Mouse (Mus musculus) adrenal gland, adult 10 weeks (tissue): ENCODE results near the gene Tmem179b. TPM values are rescaled to one million over a fixed set of nuclear protein-coding genes. Genes with fewer than 3 reads are reported as not detected.

Source experiments
- polyA plus RNA-seq: library from polyadenylated mRNA; stranded (reverse); fragments of 350-450 nt; fragmentation: Illumina TruSeq; extraction: RNeasy Lipid Tissue Mini Kit (QIAGEN cat#74804); gene quantifications from one replicate; pipeline ENCODE4 v1.2.3, GENCODE M21; 2014; ENCODE audit warnings: low read depth, low replicate concordance

The Tmem179b gene
- 51.8 TPM for polyA plus RNA-seq

GRCm38 (mm10) chr19:8774086-8774835, at the start of gene Tmem179b:
TSS of gene Tmem179b (minus strand) at chr19:8774467.

GRCm38 (mm10) chr19:8819596-8820423, 45.5 kb upstream of the Tmem179b start, which contains the start of gene Hnrnpul2:
TSS of gene Hnrnpul2 (plus strand) at chr19:8820010.

DNA sequence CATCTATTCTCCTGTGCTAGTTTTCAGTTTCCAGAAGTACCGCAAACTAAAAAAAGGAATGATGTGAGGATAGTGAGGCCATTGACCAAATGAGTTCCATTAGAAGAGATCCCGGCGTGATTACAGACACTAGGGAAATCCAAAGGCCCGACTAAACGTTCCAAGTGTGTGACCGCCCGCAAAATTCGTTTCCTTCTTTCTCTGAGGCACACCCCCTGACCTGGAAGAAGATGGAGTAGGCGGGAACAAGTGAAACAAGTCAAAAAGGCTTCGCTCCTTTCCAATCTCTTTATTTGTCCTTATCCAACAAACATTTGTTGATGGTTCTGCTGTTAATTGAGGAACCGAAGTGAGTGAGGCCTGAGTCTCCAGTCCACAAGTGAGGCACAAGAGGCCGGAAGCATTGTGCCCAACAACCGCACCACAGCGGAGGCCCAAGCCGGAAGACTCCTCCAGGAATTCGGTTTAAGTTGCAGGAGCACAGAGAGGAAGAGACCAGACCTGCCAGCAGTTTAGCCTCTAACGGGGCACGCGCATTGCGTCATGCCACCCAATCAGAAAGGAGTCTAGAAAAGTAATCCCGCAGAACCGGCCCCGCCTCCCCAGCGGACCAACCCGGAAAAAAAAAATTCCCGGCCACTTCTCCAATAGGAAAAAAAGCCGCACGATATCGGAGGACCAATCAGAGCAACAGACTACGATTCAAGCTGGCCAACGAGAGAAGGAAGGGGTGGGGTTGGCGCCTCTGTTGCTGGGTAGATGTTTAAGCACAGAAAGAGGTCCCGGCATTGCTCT, 44.7 kb upstream of the Tmem179b start, which contains the start of gene Ttc9c:
Gene Ttc9c, minus strand, starts transcription at position 533 of the 795 bp plus-strand sequence.

DNA sequence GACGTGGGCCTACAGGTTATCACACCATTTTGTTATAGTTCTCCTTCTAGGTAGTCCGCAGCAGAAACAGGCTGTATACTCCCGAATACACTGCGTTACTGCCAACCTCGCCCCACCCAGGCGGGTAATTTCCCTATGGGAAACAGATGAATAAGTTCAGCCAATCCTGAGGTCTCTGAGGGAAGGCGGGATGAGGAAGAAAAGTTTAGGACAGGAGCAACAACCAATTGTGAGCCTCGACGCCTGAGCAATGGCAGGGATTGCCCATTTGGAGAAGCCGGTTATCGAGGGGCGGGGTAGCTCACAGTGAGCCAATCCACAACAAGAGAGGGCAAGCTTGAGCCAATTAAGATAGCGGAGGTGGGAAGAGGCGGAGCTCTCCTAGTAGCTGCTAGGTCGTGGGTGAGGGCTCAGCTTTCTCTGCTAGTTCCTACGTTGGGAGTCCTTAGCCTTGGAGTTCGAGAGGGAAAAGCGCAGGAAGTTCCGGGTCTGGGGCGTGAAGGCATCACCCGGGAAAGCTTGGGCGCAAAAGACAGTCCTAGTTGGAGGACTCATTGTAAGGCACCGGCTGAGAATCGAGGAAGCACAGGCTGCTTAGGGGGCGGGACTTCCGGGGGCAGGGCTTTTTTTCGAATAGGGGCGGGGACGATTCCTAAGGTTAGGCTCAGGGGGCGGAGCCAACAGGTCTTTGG, 28.0 kb upstream of the Tmem179b start, which contains the start of gene Zbtb3:
Gene Zbtb3, plus strand, starts transcription at position 426 of the 692 bp plus-strand sequence.

GRCm38 (mm10) chr19:8798264-8798946, 24.1 kb upstream of the Tmem179b start, which contains the start of gene Polr2g:
TSS of gene Polr2g (minus strand) at chr19:8798577.

DNA sequence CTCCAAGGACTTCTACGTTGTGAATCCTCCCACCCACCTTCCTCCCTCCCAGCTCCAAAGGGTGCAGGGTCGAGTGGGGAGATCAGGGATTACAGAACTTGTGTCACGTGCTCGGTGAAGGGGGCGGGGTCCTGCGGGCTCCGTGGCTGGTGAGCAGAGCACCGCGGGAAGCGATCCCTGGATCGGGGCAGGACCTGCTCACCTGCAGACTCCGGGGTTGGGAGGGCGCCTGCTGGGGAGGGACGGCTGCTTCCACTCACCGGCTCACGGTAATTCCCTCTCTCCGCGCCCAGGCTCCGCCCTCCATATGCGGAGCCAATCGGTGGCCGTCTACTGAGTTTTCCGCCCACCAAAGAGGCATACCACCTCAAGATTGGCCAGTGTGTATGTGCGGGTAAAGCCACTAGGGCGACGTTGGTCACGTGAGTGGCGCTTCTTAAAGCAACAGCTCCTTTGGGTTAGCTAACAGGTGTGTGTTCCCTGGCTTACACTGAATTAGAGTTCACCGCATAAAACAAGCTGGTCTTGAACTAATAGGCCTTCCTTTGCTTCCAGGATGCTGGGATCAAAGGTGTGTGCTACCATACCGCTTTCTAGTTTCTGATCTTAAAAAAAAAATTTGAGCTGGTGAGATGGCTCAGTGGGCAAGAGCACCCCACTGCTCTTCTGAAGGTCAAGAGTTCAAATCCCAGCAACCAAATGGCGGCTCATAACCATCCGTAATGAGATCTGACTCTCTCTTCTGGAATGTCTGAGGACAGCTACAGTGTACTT, 11.9 kb upstream of the Tmem179b start, which contains the start of gene Taf6l:
Gene Taf6l, minus strand, starts transcription at position 410 of the 774 bp plus-strand sequence.

GRCm38 (mm10) chr19:8770567-8771270, 3.5 kb downstream of the Tmem179b start, which contains the start of gene Tmem223:
TSS of gene Tmem223 (plus strand) at chr19:8770996.

DNA sequence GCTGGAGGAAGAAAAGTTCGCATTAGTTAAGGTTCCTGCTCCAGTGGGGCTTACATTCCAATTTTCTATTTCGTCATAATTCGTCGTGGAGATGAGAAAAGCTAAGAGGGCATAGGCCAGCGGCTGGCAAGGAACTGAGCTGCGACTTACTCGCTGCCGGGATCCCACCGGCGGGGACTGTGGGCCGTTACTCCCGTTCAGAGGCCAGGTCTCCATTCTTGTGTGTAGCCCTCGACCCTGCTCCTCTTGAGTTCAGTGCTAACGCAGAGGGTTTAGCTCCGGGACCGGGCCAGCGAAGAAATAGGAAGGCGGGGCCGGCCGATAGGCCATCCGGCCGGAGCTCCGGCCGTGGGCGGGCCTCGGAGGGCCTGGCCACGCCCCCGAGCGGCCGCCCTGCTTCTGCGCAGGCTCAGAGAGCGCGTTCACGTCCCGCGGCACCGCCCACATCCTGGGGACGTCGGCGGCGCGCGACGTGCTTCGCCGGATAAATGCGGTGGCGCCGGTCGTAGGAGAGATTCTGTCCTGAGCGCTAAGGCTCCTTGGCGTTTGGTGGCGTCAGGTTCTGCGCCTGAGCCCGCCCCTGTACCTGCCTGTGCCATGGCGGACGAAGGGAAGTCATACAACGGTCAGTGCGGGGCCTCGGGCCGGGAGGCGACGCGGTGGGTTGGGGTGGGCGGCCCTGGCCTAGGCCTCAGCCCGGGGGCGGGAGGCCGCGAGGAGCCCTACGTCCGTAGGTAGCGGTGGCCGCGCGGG, 17.5 kb downstream of the Tmem179b start, which contains the start of gene Nxf1:
Gene Nxf1, plus strand, starts transcription at position 439 of the 753 bp plus-strand sequence.

DNA sequence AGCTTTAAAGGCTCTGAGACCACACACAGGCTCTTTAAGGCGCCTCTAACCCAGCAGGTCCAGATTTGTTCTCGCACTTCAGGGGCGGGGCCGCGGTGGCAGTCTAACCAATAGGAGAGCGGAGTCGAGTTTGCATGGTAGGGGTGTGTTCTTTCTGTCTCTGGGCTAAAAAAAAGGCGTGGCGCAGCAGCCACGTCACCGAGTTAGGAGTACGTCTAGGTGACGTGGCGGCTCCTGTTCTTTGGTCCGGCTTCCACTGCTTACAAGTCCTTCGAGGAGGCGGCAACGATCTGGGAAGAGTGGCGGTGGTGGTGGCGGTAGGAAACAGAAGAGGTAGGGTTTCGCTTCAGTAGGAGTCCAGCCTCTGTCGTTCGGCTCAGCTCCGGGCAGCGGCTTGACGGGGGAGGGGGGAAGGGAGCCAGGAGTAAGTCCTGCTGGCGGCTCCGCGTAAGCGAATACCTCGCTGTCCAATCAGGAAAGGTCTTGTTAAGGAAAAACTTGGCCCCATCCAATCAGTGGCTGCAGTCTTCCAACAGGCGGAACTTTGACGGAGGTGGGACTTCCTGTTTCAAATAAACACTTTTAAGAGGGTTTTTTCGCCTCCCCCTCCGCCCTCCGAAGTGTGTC, 32.9 kb downstream of the Tmem179b start, which contains the start of gene Stx5a:
Gene Stx5a, plus strand, starts transcription at position 171 of the 627 bp plus-strand sequence.

GRCm38 (mm10) chr19:8740603-8741002, 33.7 kb downstream of the Tmem179b start, which contains the start of gene 1700092M07Rik:
TSS of gene 1700092M07Rik (plus strand) at chr19:8740718.

GRCm38 (mm10) chr19:8735389-8736159, 38.7 kb downstream of the Tmem179b start, which contains the start of gene Wdr74:
TSS of gene Wdr74 (plus strand) at chr19:8735827.

GRCm38 (mm10) chr19:8722907-8723573, 51.2 kb downstream of the Tmem179b start, which contains the start of gene Slc3a2:
TSS of gene Slc3a2 (minus strand) at chr19:8723369.

